Mouse (Mus musculus): ENCODE measurements around the gene Cyp2a22.

Cyp2a22 gene

DNA sequence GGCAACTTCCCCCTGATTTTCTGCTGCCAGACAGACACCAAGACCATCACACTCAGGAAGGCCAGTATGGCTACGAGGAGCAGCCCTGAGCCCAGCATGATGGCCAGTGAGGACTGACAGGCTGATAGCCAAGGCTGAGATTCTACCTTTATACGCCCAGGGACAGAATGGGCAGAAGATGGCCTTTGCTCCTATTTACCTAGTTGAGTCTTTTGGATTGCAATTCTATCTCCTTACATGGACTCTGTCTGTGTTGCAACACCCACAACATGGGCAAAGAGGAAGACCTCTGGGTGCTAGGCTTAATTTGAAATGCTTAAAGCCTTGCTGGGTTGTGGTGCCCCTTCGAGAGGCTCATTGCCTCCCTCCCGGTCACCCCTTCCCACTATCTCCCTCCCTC lies at the start of gene Cyp2a22:
TSS of gene Cyp2a22 (minus strand) at position 123 of the 400 bp plus-strand sequence.
- no peak for TF ChIP-seq GATA4 (IDR thresholded peaks at IDR 0.05; ENCODE audit: insufficient replicate concordance, low read length)

DNA sequence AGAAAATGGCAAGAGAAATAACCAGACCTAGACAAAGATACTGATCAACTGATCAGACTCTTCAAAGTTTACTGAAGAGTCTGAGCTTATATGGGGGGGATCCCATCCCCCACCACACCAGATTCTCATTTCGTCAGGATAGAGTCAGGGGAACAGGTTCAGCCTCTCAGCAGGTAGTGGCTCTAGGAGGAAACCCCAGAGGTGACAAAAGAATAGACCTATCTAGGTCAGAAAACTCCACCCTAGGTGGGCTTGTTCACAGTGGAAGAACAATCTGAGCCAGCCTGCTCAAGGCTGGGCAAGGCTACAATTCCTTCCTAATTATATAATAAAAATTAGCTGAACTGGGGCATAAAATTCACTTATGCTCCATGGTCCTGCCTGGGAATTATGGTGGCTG lies 43.4 kb upstream of the Cyp2a22 start:
- TF ChIP-seq GATA4 (IDR thresholded peaks at IDR 0.05; ENCODE audit: insufficient replicate concordance, low read length) = no peak

DNA sequence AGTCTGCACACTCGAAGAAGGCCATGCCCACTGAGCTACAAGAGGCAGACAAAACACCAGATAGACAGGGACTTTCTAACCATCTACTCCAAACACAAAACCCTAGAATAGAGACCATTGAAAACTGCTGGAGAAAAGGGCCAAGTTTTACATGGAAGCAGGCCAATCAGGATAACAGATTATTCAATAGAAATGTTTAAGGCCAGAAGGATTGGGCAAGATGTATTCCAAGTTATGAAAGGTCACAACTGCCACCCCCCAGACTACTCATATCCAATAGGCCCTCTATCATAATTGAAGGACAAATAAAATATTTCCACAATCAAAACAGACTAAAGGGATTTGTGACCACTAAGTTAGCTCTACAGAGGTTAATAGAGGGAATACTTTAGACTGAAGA lies 23.2 kb upstream of the Cyp2a22 start:
- TF ChIP-seq GATA4 (IDR thresholded peaks at IDR 0.05; ENCODE audit: insufficient replicate concordance, low read length) = peak; percentile 60; the same call in 1 of the 2 replicates

DNA sequence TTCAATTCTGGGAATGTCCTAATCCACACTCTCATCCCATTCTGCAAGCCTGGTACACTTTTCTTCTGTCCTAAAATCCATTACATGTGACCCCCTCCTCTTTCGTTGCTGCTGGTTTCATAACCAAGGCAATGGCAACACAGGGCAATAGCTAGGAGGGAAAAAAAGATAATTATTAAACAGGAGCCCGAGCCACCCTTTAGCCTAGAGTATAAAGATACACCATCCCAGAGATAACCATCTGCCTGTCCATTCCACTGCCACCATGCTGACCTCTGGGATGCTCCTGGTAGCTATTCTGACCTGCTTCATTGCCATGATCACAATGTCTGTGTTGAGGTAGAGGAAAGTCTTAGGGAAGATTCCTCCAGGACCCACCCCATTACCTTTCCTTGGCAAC lies 22.1 kb downstream of the Cyp2a22 start:
- peak; percentile 96 for TF ChIP-seq GATA4 (IDR thresholded peaks at IDR 0.05; ENCODE audit: insufficient replicate concordance, low read length)
